Mouse (Mus musculus) adrenal gland, adult 8-10 months (tissue): Measurements from ENCODE around the gene Gadd45a. TPM values are rescaled to one million over a fixed set of nuclear protein-coding genes. Genes with fewer than 3 reads are reported as not detected.

Source experiments
- DNase-seq: peaks from one replicate; pipeline ENCODE4 v3.0.0; 2022
- total RNA-seq, 4 experiments: library from RNA; stranded (reverse); gene quantifications; 2 replicates each; pipeline ENCODE4 v1.2.4; 2022

The Gadd45a gene
- total RNA-seq, 4 experiments from 2014 or later, result 16.4 to 36.1 (median 22.2) TPM

- no peak for DNase-seq
These were observed 20.6 kb downstream of the Gadd45a start for GRCm38 (mm10) chr6:67016520-67017111.

- no peak for DNase-seq
These were observed 21.3 kb downstream of the Gadd45a start for GRCm38 (mm10) chr6:67015739-67016519.

GRCm38 (mm10) chr6:67014679-67015075 is 22.6 kb downstream of the Gadd45a start:
- DNase-seq, result no peak

GRCm38 (mm10) chr6:67013949-67014678 is 23.1 kb downstream of the Gadd45a start:
- no peak for DNase-seq

DNA sequence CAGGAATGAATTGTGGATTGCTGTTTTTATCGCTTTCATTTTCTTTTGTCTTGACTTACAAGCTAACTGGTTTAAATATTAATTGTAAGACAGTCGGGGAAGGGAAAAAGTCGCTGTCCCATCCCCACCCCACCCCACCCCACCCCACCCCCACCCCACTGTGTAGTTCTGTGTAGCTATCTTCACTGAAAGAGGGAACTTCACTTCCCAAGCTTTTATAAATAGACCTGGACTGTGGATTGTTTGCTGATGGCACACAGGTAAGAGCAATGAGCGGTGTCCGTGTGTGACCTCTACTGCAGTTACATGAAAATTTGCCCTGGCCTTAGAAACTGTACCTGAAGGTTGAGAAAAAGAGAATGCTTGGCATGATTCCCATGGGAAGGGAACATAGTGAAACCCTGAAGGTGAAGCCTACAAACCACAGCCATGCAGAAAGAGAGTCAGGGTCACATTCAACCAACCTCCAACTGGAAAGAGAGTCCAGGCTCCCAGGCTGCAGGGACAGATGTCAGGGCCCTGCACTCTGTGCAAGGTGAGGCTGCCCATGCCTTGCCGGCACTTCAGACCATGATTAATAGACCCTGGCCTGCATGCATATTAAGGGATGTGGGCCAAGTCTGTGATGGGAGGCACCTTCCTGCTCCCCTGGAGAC is 23.8 kb downstream of the Gadd45a start:
- no peak for DNase-seq

GRCm38 (mm10) chr6:67011217-67011518 is 26.1 kb downstream of the Gadd45a start:
- DNase-seq, result no peak

GRCm38 (mm10) chr6:67010370-67011216 is 26.7 kb downstream of the Gadd45a start:
- no peak for DNase-seq

DNA sequence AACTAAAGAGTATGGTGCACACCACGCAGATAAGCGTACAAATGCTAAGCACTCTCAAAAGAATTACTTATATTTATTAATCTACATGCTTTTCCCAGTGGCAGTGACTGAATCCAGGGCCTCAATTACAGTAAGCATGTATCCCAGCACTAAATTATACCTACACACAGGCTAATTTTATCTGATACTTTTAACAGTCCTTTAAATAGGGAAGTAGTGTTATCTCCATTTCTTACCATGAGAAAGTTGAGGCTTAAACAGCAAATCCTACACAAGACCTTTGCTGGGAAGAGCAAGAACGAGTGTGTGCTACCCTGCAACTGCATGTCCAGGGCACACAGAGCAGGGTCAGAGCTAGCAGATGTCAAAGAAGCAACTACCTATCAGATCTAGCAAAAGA is 27.4 kb downstream of the Gadd45a start:
- no peak for DNase-seq

GRCm38 (mm10) chr6:66999800-67000199 is 37.5 kb downstream of the Gadd45a start:
- no peak for DNase-seq

GRCm38 (mm10) chr6:66998645-66999044 is 38.6 kb downstream of the Gadd45a start:
- DNase-seq, result peak; percentile 63

- DNase-seq, result no peak
These were observed 41.0 kb downstream of the Gadd45a start for GRCm38 (mm10) chr6:66996257-66996656.

DNA sequence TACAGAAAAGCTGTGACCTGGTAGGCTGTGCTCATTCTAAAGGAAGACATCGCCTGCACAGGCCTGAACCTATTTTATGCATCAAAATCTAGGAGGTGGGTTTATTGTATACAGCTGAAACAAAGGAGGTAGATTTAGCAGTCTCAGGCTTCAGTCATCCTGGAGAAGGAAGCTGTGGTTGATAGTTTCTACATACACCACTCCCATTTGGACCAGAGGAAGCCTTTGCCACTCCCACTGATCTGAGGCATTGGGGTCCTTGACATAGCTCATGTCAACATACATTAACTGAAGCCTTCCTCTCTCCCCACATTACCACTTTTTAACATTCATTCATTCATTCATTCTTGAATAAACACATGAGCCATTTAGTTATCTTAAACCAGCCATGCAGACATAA is 41.4 kb downstream of the Gadd45a start:
- DNase-seq, result no peak

- no peak for DNase-seq
These were observed 42.3 kb downstream of the Gadd45a start for GRCm38 (mm10) chr6:66994981-66995380.

DNA sequence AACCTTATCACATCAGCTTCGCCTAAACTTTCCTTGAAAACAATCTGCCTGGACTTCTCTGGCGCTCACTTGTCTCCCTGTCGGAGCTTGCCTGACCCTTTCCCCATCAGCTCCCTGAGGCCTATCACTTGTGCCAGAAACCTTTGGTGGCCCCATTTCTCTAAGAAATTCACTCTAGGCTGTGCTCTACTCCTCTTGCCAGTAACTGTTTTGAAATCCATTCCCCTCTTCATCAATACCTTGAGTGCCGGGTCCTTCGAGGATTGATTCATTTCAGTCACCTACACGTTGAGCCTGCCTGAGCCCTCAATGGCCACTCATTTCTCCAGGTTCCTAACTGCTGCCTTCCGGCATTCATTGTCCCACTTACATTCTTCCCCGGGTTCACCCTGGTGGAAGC is 44.5 kb downstream of the Gadd45a start:
- DNase-seq, result no peak

- no peak for DNase-seq
These were observed 45.0 kb downstream of the Gadd45a start for GRCm38 (mm10) chr6:66992232-66992631.

DNA sequence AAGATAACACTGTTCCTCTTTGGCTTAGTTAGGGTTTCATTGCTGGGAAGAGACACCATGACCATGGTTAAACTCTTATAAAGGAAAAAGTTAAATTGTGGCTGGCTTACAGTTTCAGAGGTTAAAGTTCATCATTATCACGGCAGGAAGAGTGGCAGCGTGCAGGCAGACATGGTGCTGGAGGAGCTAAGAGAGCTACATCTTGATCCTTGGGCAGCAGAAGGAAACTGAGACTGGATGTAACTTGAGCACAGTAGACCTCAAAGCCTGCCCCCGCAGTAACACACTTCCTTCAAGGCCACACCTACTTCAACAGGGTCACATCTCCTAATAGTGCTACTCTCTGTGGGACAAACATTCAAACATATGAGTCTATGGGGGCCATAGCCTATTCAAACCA is 47.7 kb downstream of the Gadd45a start:
- DNase-seq, result no peak

DNA sequence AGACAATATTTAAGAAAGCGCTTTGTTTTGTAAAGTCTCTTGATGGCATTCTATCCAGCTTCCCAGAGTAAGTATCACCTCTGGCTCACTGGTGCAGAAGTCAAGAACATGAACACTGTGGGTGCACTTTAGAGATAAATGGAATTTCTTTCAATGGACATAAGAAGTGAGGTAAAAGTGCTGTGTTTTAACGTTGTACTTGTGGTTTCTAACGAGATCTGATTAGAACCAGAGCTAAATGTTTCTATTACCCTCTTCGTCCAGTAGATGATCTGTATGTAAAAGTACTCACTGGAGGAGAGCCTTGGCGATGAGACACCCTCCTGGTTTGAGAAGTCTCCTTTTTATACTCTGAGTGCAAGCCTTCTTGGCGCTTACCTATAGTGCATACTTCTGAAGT is 48.2 kb downstream of the Gadd45a start:
- no peak for DNase-seq

- no peak for DNase-seq
These were observed 48.9 kb downstream of the Gadd45a start for GRCm38 (mm10) chr6:66988363-66988762.

DNA sequence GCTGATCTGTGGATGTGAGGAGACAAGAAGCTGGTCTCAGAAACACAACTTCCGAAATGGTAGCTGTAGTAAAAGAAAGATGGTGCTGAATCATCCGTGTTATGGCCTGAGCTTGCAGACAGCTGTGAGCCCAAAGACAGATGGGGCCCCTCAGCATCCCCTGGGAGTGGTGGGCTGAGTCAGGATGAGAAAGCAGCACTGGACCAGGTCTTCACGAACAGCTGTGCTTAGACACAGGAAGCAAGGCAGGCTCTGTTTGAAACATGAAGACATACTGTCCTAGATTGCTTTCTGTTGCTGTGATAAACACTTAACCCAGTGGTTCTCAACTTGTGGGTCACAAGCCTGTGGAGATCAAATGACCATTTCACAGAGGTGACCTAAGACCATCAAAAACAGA is 49.6 kb downstream of the Gadd45a start:
- no peak for DNase-seq

- no peak for DNase-seq
These were observed 51.2 kb downstream of the Gadd45a start for GRCm38 (mm10) chr6:66986063-66986462.

GRCm38 (mm10) chr6:66985500-66985899 is 51.8 kb downstream of the Gadd45a start:
- DNase-seq, result no peak
